ENCODE assay signal across 8 mouse cellular contexts in the genomic region with DNA sequence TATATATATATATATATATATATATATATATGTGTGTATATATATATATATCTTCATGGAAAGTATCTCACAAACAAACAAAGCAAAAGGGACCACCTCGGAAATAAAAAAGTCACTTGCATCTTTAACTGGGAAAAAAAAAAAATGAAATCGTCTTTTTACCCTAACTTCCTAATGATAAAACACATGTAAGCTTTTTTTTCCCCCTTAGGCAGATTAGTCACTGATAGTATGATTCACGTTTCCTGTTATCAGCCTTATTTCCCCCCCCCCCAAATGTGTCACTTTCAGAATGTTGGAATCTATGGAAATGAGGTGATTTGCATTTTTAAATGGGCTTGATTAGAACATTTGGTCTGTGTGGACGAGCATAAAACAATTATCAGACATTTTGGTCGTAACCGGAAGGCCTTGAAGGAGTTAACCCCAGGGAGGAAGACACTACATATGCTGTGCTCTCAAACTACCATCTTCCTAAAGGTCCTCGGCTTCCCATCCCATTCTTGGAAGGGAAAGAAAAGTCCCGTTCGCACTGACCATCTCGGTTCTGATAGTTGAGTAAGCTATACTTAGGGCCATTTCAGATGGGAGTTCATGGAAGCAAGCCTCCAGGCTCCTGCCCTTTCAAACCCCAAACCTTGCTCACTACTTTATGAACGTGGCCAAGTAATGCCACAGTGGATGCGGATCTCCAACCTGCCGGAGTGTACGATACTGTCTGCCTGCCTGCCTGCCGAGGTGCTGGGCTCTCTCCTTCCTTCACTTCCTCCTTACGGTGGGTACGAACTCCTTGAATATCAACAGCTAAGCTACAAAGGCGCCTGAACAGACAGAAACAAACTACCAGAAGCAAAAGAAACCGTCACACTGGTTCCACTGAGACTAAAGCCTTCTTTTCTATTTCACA.
DNase-seq lines count a peak whose midpoint lies in the region; ATAC-seq lines count a peak whose summit lies in the region.

No protein-coding gene starts in this region.

- 9% methylated on average over 19 of the region's 19 CpGs for WGBS in heart, embryonic 16.5 days
- 4% methylated on average over 19 of the region's 19 CpGs for WGBS in liver, embryonic 16.5 days (ENCODE audit: insufficient replicate concordance)

- H3K27ac ChIP-seq in heart, embryonic 16.5 days (ENCODE audit: low read length) = peak overlapping the region; percentile 95
- peak overlapping the region; percentile 48 for H3K27ac ChIP-seq in liver, embryonic 16.5 days (ENCODE audit: low read length)

- H3K4me1 ChIP-seq in heart, embryonic 16.5 days (ENCODE audit: control insufficient read depth, insufficient read depth, low read length) = peaks cover 35% of the 10 kb centered on the region
- H3K4me1 ChIP-seq in liver, embryonic 16.5 days (ENCODE audit: control insufficient read depth, low read depth, low read length) = peaks cover 13% of the 10 kb centered on the region

- H3K9ac ChIP-seq in heart, embryonic 16.5 days (ENCODE audit: low read length) = peak overlapping the region; percentile 92
- peak overlapping the region; percentile 27; the same call in 1 of the 2 replicates for H3K9ac ChIP-seq in liver, embryonic 16.5 days (ENCODE audit: low read depth, low read length)

- peak overlapping the region; percentile 78 for H3K4me3 ChIP-seq in heart, embryonic 16.5 days (ENCODE audit: low read length)
- H3K4me3 ChIP-seq in liver, embryonic 16.5 days (ENCODE audit: low read depth, low read length) = peak overlapping the region; percentile 63

- H3K36me3 ChIP-seq in heart, embryonic 16.5 days (ENCODE audit: control insufficient read depth, insufficient read depth) = no peaks in the 10 kb centered on the region
- no peaks in the 10 kb centered on the region for H3K36me3 ChIP-seq in liver, embryonic 16.5 days (ENCODE audit: control insufficient read depth, insufficient read depth)

- no peaks in the 10 kb centered on the region for H3K9me3 ChIP-seq in heart, embryonic 16.5 days (replicated peaks; ENCODE audit: control insufficient read depth, low read length)
- H3K9me3 ChIP-seq in liver, embryonic 16.5 days (replicated peaks; ENCODE audit: control insufficient read depth, low read length) = no peaks in the 10 kb centered on the region

- H3K27me3 ChIP-seq in heart, embryonic 16.5 days (ENCODE audit: control insufficient read depth, insufficient read depth, low read length) = no peaks in the 10 kb centered on the region
- H3K27me3 ChIP-seq in liver, embryonic 16.5 days (ENCODE audit: control insufficient read depth, insufficient read depth, low read depth, low read length) = peaks cover 9% of the 10 kb centered on the region

- peak overlapping the region; percentile 55 for H3K4me2 ChIP-seq in heart, embryonic 16.5 days (ENCODE audit: low read depth, low read length)
- H3K4me2 ChIP-seq in liver, embryonic 16.5 days (ENCODE audit: low read depth, low read length) = peak overlapping the region; percentile 74

- peak; percentile 49 for DNase-seq in heart, adult 8-10 months (ENCODE audit: low spot score)
- no peak for DNase-seq in heart, adult 9 months (ENCODE audit: low spot score in 2 of 2)
- peak; percentile 8 for DNase-seq in adipocyte (ENCODE audit: low spot score)
- no peak for DNase-seq in layer of hippocampus, adult 11-12 months (ENCODE audit: low spot score)
- no peak for DNase-seq in layer of hippocampus, postnatal 25 days (ENCODE audit: extremely low spot score in 1 of 2, low spot score in 1 of 2)

- ATAC-seq in heart, embryonic 16.5 days (replicated peaks; ENCODE audit: extremely low read depth, insufficient read depth, low FRiP score) = no peak
- ATAC-seq in liver, embryonic 16.5 days (ENCODE audit: low read depth) = no peak; the same call in 1 of the 2 replicates
- ATAC-seq in neutrophil, adult 5-6 weeks (ENCODE audit: extremely low read depth, insufficient number of reproducible peaks, low FRiP score, poor library complexity, severe bottlenecking) = peak; percentile 40; the same call in 1 of the 2 replicates

Comparison
In these comparisons a context has a peak if more than half of its experiments do, and no peak if none do; other contexts are left out.
1. DNase-seq: peak in heart, adult 8-10 months (single experiment) and adipocyte (single experiment); none in heart, adult 9 months (0 of 2), layer of hippocampus, adult 11-12 months (single experiment) and layer of hippocampus, postnatal 25 days (0 of 2).